Mouse (Mus musculus): ENCODE data around the gene Smim5.
"Not testable (repeated sequence)": the region's sequence is repeated elsewhere in the genome, so short reads cannot be mapped to it uniquely, and the experiment has no call there.

The Smim5 gene

DNA sequence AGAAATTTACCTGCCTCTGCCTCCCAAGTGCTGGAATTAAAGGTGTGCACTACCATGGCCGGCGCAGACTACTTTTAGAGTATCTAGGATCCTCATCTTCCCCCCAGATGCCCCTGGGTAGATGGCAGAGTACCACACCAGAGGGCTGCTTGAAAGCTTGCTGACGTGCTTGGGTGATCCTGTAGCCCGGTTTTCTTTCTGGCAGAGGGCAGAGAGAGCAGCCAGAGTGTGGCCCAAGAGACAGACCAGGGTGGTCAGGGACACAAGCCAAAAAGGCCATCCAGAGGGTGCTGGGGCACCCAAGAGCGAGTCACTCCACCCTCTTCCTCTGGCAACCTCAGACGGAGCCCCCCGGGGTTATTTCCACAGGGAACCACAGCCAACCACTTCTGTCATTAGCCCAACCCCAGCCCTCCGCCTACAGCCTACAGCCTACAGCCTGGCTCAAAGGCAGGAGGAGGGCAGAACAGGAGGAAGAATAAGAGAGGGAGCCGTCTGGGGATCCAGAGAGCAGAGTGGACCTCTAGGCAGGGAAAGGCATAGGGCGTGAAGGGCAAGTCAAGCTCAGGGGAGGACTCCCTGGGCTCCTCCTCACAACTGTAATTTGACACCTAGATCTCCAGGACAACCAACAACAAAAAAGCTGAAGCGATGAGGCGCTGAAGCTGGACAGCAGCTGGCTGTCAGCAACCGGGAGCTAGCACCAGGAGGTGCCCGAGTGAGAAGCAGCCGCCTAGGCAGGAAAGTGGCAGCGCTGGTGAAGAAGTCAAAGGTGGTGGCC lies at the start of gene Smim5:
TSS of gene Smim5 (plus strand) at position 481 of the 781 bp plus-strand sequence.
- DNase-seq = peak; percentile 80

DNA sequence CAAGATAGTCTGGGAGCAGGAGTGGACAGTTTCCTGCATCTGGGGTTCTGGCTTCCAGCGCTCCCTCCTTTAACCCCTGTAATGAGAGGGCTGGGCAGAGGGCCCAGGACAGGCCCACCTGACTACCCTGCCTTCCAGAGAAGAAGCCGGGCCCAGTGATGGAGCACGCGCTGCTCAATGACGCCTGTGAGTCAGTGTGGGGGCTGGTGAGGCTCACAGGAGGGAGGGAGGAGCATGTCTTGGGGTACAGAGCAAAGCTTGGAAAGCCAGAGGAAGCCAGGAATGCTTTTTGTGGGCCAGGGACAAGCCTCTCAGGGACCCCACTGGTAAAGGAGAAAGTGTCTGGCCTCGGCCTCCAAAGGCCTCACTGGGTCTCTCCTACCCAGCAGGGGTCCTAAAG lies 45.1 kb upstream of the Smim5 start:
- no peak for DNase-seq

DNA sequence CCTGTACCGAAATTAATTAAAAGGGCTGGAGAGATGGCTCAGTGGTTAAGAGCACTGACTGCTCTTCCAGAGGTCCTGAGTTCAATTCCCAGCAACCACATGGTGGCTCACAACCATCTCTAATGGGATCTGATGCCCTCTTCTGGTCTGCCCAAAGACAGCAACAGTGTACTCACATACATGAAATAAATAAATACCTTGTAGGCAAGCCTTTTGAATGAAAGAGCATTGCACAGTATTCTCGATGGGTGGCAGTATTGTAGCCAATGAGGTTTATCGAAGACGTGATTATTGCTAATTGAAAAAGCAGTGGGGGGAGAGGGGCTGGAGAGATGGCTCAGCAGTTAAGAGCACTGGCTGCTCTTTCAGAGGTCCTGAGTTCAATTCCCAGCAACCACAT lies 42.6 kb upstream of the Smim5 start:
- not testable (repeated sequence) for DNase-seq

DNA sequence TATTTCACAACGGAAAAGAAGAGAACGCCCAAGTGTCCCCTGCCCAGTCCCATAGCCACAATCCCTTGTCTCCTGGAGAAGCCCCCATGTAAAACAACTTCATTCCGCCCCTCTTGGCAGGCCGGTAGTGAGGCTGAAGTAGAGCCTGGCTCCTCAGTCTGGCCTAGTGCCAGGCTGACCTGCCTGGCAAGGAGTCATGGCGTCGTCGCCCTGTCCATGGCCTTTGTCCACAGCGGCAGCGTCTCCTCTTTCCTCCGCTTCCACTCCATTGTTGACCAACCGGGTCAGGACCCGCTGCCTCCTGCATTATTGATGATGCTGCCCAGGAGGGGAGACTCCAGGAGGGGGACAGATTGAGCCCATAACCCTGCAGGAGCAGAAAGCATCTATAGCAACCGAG lies 41.8 kb upstream of the Smim5 start:
- no peak for DNase-seq

DNA sequence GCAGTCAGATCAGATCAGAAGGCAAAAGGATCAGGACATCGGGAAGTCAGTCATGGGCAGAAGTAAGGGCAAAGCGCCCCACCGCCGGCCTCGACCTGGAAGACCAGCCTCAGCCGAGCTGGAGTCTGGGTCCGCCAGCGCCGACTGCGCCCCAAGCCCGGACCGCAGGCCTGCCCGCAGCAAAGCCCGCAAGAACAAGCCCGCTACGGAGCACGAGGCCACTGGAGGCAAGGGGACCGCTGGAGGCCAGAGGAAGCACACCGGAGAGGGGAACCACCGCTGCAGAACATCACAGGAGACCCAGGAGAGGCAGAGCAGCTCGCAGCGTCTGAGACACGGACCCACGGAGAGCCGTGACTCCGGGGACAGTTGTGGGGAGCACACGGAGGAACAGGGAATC lies 41.4 kb upstream of the Smim5 start, which contains the start of gene Myo15b:
TSS of gene Myo15b (plus strand) at position 53 of the 400 bp plus-strand sequence.
- DNase-seq = no peak

DNA sequence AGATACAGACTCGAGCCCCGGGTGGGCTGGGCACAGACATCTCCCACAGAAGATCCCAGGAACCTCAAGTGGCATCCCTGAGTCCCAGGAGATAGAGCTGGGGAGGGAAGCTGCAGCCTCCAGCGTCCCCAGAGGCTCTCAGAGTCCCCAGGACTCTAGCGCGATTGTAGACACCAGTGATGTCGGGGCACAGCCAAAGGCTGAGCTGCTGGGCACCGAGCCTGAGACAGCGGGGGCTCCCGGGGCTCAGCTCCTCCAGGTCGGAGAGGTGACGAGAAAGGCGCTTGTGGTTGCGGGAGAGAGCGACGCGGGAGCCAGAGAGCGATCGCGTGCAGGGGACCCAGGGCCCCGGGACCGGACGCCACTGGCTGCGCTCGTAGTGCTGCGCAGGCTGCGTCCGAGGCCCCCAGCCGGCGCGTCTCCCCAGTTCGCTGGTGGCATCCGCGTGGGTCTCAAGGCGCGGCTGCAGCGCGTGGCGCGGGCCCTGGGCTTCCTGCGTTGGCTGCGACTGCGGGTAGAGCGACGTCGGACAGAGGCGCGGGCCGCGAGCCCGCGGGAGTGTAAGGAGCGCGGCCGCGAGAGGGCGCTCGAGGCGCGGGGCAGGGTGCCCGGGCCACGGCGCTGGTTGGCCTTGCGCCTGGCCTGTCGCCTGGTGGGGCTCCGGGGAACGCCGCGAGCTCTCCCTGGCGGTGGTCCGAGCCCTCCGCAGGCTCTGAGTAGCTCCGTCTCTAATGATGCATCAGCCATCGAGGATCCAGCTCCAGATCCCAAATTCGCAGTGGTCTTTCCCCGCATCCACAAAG lies 40.4 kb upstream of the Smim5 start:
- peak; percentile 93 for DNase-seq

DNA sequence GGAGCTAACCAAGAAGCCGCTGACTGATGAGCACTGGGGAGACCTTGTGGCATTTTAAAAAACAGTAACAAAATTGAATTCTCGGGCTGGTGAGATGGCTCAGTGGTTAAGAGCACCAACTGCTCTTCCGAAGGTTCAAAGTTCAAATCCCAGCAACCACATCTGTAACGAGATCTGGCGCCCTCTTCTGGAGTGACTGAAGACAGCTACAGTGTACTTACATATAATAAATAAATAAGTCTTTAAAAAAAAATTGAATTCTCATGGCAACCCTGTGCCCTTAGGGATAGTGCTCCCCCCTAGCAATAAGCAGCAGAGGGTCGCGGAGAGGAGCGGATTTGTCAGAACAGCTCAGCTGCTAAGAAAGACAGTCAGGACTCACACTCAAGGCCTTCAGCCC lies 35.9 kb upstream of the Smim5 start:
- DNase-seq = no peak

DNA sequence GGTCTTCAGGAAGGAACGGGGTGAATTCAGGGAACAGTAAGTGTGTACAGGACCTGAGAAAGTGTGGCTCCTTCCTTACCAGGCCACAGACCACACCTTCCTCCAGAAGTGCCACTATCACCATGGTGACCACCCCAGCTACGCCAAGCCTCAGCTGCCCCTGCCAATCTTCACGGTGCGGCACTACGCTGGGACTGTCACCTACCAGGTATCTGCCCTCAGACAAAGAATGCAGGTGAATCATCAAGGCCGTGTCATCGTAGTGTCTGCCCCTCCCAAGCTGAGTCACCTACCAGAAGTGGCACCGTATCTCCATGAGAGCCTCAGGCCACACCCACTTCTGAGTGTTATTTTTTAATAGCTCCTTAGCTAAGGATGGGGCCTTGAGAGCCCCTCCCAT lies 30.4 kb upstream of the Smim5 start:
- peak; percentile 48 for DNase-seq

DNA sequence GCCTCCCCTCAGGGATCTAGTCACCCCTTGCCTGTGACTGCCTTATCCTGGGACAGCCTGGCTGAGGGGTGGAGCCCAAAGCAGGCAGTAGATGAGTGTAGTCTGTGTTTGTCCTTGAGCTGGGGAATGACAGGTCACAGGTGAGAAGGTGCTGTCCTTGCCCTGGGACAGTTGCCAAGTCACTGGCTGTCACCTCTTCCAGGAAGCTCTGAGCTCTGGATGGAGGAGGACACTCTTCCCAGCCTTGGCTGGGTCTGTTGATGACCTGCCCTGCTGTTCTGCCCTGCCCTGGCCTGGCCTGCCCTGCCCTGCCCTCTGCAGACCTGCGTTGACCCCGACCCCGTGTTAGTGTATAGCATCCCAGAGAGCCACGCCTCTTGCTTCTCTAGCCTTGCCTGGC lies 27.3 kb upstream of the Smim5 start:
- DNase-seq = no peak

DNA sequence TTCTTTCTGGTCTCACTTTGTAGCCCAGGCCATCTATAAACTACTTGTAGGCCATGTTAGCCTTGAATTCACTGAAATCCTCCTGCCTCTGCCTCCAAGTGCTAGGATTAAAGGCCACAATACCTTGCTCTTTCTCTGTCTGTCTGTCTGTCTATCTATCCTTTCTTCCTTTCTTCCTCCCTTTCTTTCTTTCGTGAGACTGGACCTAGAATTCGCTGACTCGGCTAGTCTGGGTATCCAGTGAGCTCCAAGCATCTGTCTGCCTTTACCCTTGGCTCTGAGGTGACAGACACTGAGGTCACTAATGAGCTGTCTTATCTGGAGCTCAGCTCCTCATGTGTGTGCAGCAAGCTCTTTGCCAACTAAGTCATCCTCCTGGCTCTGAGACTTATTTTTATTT lies 23.8 kb upstream of the Smim5 start:
- DNase-seq = no peak

DNA sequence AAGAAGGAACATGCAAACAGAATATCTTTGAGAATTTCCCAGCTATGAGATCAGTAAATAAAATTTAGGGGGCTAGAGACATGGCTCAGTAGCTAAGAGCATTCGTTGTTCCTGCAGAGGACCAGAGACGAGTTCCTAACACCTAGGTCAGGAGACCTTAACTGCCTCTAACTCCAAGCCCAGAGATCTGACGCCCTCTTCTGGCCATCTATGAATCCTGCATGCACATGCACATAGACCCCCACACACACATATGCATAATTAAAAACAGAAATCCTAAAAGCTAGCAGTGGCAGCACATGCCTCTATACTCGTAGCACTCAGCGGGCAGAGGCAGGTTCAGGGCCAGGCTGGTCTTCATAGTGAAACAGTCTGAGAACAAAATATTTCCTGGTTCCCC lies 23.3 kb upstream of the Smim5 start:
- no peak for DNase-seq

DNA sequence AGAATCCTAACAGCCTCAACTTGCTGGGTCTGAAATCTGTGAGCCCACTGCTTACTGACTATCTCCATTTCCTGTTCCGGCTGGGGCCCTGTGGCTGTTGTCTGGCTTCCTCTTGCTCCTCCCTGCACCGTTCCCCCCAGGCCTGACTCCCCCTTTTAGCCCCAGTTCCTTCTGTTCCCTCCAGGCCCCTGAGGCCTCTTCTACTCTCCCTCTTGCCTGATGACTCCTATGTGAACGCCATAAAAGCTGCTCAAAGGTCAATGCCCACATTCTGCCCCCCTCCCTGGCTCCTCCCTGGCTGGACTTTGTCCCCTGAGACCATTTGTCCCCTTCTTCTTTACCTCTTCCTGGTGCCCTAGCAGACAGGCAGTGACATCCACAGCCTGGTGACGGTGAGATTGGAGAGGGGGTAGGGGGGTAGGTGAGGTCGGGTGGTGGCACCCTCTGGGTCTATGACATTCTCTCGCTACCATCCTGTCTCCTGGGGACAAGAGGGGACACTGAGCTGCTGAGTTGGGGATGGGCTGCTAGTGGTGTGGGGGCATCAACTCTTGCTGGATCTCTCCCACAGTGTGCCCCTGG lies 22.5 kb upstream of the Smim5 start:
- DNase-seq = no peak

DNA sequence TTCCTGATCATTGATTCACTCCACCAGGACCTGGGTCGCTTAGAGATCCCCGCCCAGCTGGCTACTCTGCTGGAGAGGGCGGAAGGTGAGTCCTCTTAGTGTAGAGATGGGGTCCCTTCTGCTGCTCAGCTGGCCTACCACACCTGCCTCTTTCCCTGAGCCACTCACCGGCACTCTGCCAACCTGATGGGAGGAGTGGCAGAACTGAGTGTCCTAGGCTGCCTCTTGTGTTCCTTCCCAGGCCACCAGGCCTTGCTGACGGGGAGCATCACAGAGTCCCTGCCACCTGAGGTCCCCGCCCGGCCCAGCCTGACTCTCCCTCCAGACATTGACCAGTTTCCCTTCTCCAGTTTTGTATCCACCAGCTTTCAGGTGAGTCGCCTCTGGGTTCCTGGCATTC lies 21.7 kb upstream of the Smim5 start:
- no peak for DNase-seq

DNA sequence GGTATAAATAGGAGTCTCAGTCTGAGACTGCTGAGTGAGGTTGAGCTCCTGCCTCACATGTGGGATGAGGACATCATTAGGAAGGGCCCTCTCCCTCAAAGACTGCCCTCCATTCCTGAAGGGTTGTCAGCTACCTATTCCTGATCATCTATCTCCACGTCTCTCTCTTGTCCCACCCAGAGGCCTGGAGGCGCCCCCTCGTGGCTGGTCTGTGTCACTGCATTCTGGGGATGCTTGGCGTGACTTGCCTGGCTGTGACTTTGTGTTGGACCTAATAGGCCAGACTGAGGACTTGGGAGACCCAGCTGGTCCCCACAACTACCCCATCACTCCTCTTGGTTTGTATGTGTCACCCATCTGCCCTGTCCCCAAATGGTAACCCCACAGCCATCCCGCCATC lies 18.8 kb upstream of the Smim5 start:
- DNase-seq = no peak

DNA sequence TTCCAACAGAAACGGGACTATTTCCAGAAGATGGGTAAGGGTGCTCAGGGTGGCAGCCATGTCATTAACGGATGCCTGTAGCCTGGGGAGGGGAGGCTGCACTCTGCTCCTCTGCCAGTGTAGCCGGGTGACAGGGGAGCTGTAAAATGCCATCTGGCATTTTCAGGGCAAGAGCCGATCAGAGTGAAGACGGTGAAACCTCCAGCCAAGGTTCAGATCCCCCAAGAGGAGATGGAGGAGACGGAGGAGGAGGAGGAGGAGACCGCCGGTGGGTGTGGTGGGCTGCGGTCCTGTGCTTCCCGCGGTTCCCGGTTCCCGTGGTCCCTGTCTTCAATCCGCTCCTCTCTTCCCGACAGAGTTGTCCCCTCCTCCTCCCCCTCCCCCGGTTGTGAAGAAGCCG lies 16.5 kb upstream of the Smim5 start:
- no peak for DNase-seq

DNA sequence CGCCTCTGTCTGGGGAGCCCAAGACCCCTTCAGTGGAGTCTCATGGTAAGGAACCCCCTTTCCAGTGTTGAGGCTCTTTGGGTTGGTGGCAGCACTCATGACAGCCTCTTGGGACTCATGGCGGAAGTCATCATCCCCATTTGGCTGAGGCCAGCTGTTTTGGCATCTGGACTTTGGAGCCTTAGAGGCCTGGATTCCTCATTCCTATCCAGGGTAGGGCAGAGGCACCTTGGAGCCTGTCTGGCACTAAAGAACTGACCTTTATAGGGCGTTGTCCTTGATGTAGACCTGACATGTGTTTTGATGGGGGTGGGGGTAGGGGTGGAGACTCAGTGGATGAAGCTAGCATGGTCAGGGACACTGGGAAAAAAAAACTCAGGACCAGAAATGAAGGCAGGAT lies 15.4 kb upstream of the Smim5 start:
- DNase-seq = no peak

DNA sequence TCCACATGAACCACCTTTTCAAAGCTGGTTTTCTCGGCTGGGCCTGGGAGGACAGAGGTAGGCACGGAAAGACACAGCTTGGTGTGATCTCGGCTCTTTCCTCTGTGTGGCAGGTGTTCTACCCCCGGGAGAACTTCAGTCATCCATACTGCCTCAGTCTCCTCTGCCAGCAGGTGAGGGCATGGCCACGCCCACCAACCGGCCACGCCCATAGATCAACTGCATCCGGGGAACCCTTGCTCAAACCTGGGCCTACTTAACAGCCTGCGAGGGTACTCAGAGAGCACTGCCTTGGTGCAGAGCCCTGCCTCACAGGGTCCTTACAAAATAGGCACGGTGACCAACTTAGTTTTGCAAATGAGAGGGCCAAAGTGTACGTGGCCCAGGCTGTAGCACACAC lies 14.5 kb upstream of the Smim5 start:
- no peak for DNase-seq

DNA sequence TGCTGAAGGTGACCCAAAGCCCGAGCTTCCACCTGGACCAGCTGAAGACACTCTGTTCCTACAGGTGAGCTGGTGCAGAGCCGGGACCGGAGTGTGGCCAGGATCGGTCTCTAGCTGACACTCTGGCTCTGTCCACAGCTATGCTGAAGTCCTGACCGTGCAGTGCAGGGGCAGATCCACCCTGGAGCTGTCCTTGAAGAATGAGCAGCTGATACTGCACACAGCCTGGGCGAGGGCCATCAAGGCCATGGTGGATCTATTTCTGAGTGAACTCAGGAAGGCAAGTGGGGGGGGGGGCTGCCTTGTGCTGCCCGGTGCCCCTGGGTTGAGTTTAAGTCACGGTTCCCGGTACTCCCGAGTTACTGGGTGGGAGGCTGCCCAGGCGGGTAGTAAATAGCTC lies 13.3 kb upstream of the Smim5 start:
- no peak for DNase-seq

DNA sequence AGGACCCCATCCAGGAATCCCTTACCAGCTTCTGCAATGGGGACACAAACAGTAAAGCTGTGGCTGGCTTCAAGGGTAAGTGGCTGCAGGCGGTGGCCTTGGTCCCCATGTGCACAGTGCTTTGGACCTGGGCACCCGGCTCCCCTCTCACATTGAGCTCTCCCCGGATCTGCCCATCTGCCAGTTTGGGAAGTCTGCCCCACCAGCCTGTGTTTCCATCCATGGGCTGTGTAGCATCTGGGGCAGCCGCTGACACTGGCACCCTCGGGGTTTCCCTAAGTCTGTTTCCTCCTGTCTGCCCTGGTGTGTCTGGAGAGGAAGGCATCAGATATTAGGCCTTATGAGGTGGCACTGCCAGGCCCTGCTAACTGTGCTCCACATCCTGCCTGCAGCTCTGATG lies 11.7 kb upstream of the Smim5 start:
- DNase-seq = no peak

DNA sequence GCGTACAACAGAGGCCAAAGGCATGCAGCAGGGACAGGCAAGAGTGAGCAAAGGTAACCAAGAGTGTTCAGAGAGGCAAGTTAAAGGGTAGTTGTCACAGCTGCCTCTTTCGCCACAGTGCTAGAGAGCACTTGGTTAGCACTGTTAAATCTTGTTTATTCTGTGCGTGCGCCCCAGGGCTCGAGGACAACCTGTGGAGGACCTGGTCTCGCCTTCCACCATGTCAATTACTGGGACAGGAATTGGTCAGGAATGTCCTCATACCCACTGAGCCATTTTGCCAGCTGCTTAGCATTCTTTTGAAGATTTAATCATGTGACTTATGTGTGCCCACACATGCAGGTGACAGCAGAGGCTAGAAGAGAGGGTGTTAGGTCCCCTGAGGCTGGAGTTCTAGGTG lies 10.6 kb upstream of the Smim5 start:
- no peak for DNase-seq

DNA sequence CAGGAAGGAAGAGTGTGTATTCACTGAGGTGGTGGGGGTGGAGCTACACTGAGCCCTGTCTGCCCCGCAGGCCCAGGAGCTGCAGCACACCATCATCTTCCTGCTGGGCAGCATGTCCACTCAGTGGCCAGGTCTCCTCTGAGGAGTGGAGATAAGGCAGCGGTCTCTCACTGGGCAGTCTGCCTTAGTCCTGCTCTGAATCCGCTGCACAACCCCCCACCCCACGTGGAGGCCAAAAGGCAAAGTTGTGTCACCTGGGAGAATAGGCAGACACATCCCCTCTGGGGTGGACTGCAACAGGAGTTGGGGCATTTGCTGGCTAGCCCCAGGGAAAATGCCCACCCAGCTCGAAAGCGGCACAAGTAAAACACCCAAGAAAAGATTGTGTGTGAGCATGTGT lies 7.6 kb upstream of the Smim5 start:
- DNase-seq = no peak

DNA sequence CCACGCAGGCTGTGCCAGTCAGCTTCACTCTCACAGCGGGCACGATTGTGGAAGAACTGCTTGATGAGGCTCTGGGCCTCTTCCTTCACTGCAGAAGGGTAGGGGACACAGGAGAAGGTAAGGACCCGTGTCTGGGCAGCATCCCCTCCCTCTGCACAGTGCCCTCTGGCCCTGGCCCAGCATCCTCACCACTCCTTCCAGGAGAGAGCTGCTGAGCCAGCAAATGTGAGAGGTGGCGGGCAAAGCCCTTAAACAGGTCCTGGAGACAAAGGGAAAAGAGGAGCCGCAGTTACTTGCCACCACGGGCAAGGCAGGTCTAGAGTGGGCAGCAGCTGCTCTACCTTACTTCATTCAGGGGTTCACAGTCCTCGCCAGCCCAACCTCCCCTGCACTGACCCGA lies 6.7 kb upstream of the Smim5 start:
- no peak for DNase-seq

DNA sequence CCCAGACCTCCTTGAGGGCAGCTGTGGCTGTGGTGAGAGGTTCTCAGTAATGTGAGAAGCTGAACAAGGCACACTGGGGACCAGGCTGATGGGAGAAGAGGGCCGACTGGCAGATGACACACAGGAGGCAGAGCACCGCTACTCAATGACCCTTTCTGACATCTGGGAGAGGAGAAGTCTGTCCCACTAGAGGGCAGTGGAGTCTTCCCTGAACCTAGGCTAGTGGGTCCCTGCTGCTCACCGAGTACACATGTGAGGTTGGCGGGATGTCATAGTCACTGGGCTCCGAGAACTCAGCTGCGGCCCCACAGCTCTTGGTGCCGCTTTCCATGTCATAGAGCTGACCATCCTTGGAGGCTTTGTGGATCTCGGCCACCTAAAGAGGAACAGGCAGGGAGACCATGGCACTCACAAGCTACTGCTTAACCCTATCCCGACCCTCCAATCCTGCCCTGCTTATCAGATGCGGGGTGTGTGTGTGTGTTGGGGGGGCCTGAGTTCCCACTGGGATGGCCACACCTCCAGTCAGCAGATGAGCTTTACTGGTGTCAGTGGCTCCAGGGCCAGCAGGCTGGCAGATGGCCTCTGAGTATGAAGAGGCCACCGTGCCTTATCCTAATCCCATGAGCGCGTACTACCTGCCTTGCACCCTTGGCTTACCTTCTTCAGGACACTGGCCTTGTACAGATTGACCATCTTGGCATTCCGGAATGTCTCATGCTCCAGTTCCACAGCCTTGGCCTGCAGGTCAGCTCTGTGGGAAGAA lies 4.8 kb upstream of the Smim5 start:
- DNase-seq = peak; percentile 36
